Mouse (Mus musculus): ENCODE measurements around the gene Slc29a1. TPM values are rescaled to one million over a fixed set of nuclear protein-coding genes. Genes with fewer than 3 reads are reported as not detected.
A peak's percentile ranks its signal among the peaks of the same experiment; 100 is the strongest.

The Slc29a1 gene
- total and polyA plus RNA-seq, 3 experiments = 80.3 to 160 (median 84.6) TPM

- no peaks in the 10 kb centered on the region for H3K36me3 ChIP-seq (ENCODE audit: control insufficient read depth, insufficient read depth, low read length)
- peaks cover 4% of the 10 kb centered on the region for H3K4me1 ChIP-seq (ENCODE audit: control insufficient read depth, insufficient read depth, low read length)
- no peaks in the 10 kb centered on the region for H3K79me2 ChIP-seq (replicated peaks; ENCODE audit: control insufficient read depth, insufficient read depth, low read length)
- TF ChIP-seq EP300 (IDR thresholded peaks at IDR 0.05; ENCODE audit: insufficient read depth, low read depth, low read length) (no peak), CTCF (IDR thresholded peaks at IDR 0.05) (no peak)
- no peak overlapping the region for H3K27ac ChIP-seq
- H3K9ac ChIP-seq (ENCODE audit: low read depth, low read length) = no peak overlapping the region
- 75% methylated on average over 3 of the region's 3 CpGs for WGBS
- H3K4me3 ChIP-seq = no peak overlapping the region
- intact Hi-C loops (cut with DNase I) = no loop called here
- DNase-seq = no peak
- H3K27me3 ChIP-seq (ENCODE audit: control insufficient read depth, insufficient read depth, low read length) = no peaks in the 10 kb centered on the region
These were observed 17.3 kb upstream of the Slc29a1 start for GRCm38 (mm10) chr17:45616679-45617078.

- 71% methylated on average over 4 of the region's 4 CpGs for WGBS
- TF ChIP-seq CTCF (IDR thresholded peaks at IDR 0.05) = no peak
- no peak for TF ChIP-seq EP300 (IDR thresholded peaks at IDR 0.05; ENCODE audit: insufficient read depth, low read depth, low read length)
- no peak for TF ChIP-seq POLR2A (IDR thresholded peaks at IDR 0.05; ENCODE audit: insufficient read depth, low read depth, low read length)
- Histone ChIP-seq H3K27me3 (ENCODE audit: control insufficient read depth, insufficient read depth, low read length) (no peaks in the 10 kb centered on the region), H3K4me1 (ENCODE audit: control insufficient read depth, insufficient read depth, low read length) (peaks cover 4% of the 10 kb centered on the region), H3K36me3 (ENCODE audit: control insufficient read depth, insufficient read depth, low read length) (no peaks in the 10 kb centered on the region), H3K4me3 (no peak overlapping the region), H3K79me2 (replicated peaks; ENCODE audit: control insufficient read depth, insufficient read depth, low read length) (no peaks in the 10 kb centered on the region), H3K9ac (ENCODE audit: low read depth, low read length) (no peak overlapping the region), H3K27ac (no peak overlapping the region)
- intact Hi-C loops (cut with DNase I) = no loop called here
- DNase-seq = no peak
These were observed 16.7 kb upstream of the Slc29a1 start for GRCm38 (mm10) chr17:45616046-45616650.

GRCm38 (mm10) chr17:45612921-45613320, 13.5 kb upstream of the Slc29a1 start:
- no peaks in the 10 kb centered on the region for H3K79me2 ChIP-seq (replicated peaks; ENCODE audit: control insufficient read depth, insufficient read depth, low read length)
- H3K27me3 ChIP-seq (ENCODE audit: control insufficient read depth, insufficient read depth, low read length) = no peaks in the 10 kb centered on the region
- 65% methylated on average over 7 of the region's 7 CpGs for WGBS
- DNase-seq = no peak
- H3K4me1 ChIP-seq (ENCODE audit: control insufficient read depth, insufficient read depth, low read length) = peaks cover 9% of the 10 kb centered on the region
- no peak for TF ChIP-seq EP300 (IDR thresholded peaks at IDR 0.05; ENCODE audit: insufficient read depth, low read depth, low read length)
- TF ChIP-seq CTCF (IDR thresholded peaks at IDR 0.05) = no peak
- TF ChIP-seq POLR2A (IDR thresholded peaks at IDR 0.05; ENCODE audit: insufficient read depth, low read depth, low read length) = no peak
- intact Hi-C loops (cut with DNase I) = no loop called here
- no peak overlapping the region for H3K27ac ChIP-seq
- peaks cover 2% of the 10 kb centered on the region; the same call in 1 of the 2 replicates for H3K36me3 ChIP-seq (ENCODE audit: control insufficient read depth, insufficient read depth, low read length)
- no peak overlapping the region for H3K4me3 ChIP-seq
- no peak overlapping the region for H3K9ac ChIP-seq (ENCODE audit: low read depth, low read length)

- intact Hi-C loops (cut with DNase I) = no loop called here
These were observed 12.6 kb upstream of the Slc29a1 start for GRCm38 (mm10) chr17:45612008-45612407.

GRCm38 (mm10) chr17:45610144-45610866, 10.9 kb upstream of the Slc29a1 start:
- 9% methylated on average over 5 of the region's 5 CpGs for WGBS
- intact Hi-C loops (cut with DNase I) = no loop called here
- TF ChIP-seq CTCF (IDR thresholded peaks at IDR 0.05) (no peak), EP300 (IDR thresholded peaks at IDR 0.05; ENCODE audit: insufficient read depth, low read depth, low read length) (no peak), POLR2A (IDR thresholded peaks at IDR 0.05; ENCODE audit: insufficient read depth, low read depth, low read length) (no peak)
- H3K27ac ChIP-seq = peak overlapping the region; percentile 52
- H3K4me1 ChIP-seq (ENCODE audit: control insufficient read depth, insufficient read depth, low read length) = peaks cover 9% of the 10 kb centered on the region
- H3K4me3 ChIP-seq = no peak overlapping the region
- DNase-seq = peak; percentile 57 to 70
- peaks cover 2% of the 10 kb centered on the region; the same call in 1 of the 2 replicates for H3K36me3 ChIP-seq (ENCODE audit: control insufficient read depth, insufficient read depth, low read length)
- H3K79me2 ChIP-seq (replicated peaks; ENCODE audit: control insufficient read depth, insufficient read depth, low read length) = no peaks in the 10 kb centered on the region
- H3K27me3 ChIP-seq (ENCODE audit: control insufficient read depth, insufficient read depth, low read length) = no peaks in the 10 kb centered on the region
- peak overlapping the region; percentile 50 for H3K9ac ChIP-seq (ENCODE audit: low read depth, low read length)

More at GRCm38 (mm10) chr17:45612008-45612407, 12.6 kb upstream of the Slc29a1 start:
- TF ChIP-seq EP300 (IDR thresholded peaks at IDR 0.05; ENCODE audit: insufficient read depth, low read depth, low read length) = no peak
- TF ChIP-seq POLR2A (IDR thresholded peaks at IDR 0.05; ENCODE audit: insufficient read depth, low read depth, low read length) = no peak
- TF ChIP-seq CTCF (IDR thresholded peaks at IDR 0.05) = no peak
- WGBS = 58% methylated on average over 8 of the region's 8 CpGs
- Histone ChIP-seq H3K4me1 (ENCODE audit: control insufficient read depth, insufficient read depth, low read length) (peaks cover 9% of the 10 kb centered on the region), H3K9ac (ENCODE audit: low read depth, low read length) (no peak overlapping the region), H3K79me2 (replicated peaks; ENCODE audit: control insufficient read depth, insufficient read depth, low read length) (no peaks in the 10 kb centered on the region), H3K4me3 (no peak overlapping the region), H3K27ac (no peak overlapping the region), H3K36me3 (ENCODE audit: control insufficient read depth, insufficient read depth, low read length) (peaks cover 2% of the 10 kb centered on the region; the same call in 1 of the 2 replicates), H3K27me3 (ENCODE audit: control insufficient read depth, insufficient read depth, low read length) (no peaks in the 10 kb centered on the region)
- DNase-seq = no peak

- 85% methylated on average over 4 of the region's 4 CpGs for WGBS
- Histone ChIP-seq H3K27me3 (ENCODE audit: control insufficient read depth, insufficient read depth, low read length) (no peaks in the 10 kb centered on the region), H3K4me1 (ENCODE audit: control insufficient read depth, insufficient read depth, low read length) (peaks cover 9% of the 10 kb centered on the region), H3K36me3 (ENCODE audit: control insufficient read depth, insufficient read depth, low read length) (peaks cover 2% of the 10 kb centered on the region; the same call in 1 of the 2 replicates), H3K79me2 (replicated peaks; ENCODE audit: control insufficient read depth, insufficient read depth, low read length) (no peaks in the 10 kb centered on the region), H3K9ac (ENCODE audit: low read depth, low read length) (no peak overlapping the region), H3K4me3 (no peak overlapping the region), H3K27ac (no peak overlapping the region)
- no peak for DNase-seq
- intact Hi-C loops (cut with DNase I) = no loop called here
- TF ChIP-seq CTCF (IDR thresholded peaks at IDR 0.05) = no peak
- TF ChIP-seq POLR2A (IDR thresholded peaks at IDR 0.05; ENCODE audit: insufficient read depth, low read depth, low read length) = no peak
- no peak for TF ChIP-seq EP300 (IDR thresholded peaks at IDR 0.05; ENCODE audit: insufficient read depth, low read depth, low read length)
These were observed 9.0 kb upstream of the Slc29a1 start for GRCm38 (mm10) chr17:45608396-45608795.
